In genomic region chr6:108184847-108185684, GRCm38 (mm10) we compare ENCODE assay signal across 8 mouse cellular contexts. TPM values are rescaled to one million over a fixed set of nuclear protein-coding genes. Genes with fewer than 3 reads are reported as not detected.
DNase-seq lines count a peak whose midpoint lies in the region; ATAC-seq lines count a peak whose summit lies in the region.

TSS of gene Sumf1 (minus strand) at chr6:108185582.

- peak; percentile 95 for ATAC-seq in erythroblast, adult 5-6 weeks (replicated peaks; ENCODE audit: low FRiP score, poor library complexity, severe bottlenecking)
- peak; percentile 97 for ATAC-seq in kidney, embryonic 15.5 days (replicated peaks; ENCODE audit: low FRiP score)
- ATAC-seq in monocyte, adult 5-6 weeks (replicated peaks; ENCODE audit: insufficient number of reproducible peaks, low FRiP score, low TSS enrichment, poor library complexity, severe bottlenecking) = peak; percentile 87

- 4% methylated on average over 49 of the region's 49 CpGs for WGBS in heart, embryonic 10.5 days
- WGBS in kidney, embryonic 15.5 days = 4% methylated on average over 48 of the region's 49 CpGs

- peaks cover 8% of the 10 kb centered on the region for H3K4me1 ChIP-seq in heart, embryonic 10.5 days
- H3K4me1 ChIP-seq in kidney, embryonic 15.5 days = peaks cover 12% of the 10 kb centered on the region

- peak within 1 kb of the TSS; percentile 94 for H3K4me3 ChIP-seq in heart, embryonic 10.5 days
- peak within 1 kb of the TSS; percentile 93 for H3K4me3 ChIP-seq in kidney, embryonic 15.5 days (replicated peaks)

- H3K27ac ChIP-seq in heart, embryonic 10.5 days = peak within 1 kb of the TSS; percentile 88
- no peak within 1 kb of the TSS for H3K27ac ChIP-seq in kidney, embryonic 15.5 days

- H3K9me3 ChIP-seq in heart, embryonic 10.5 days = no peaks in the 10 kb centered on the region
- no peaks in the 10 kb centered on the region for H3K9me3 ChIP-seq in kidney, embryonic 15.5 days (replicated peaks)

- H3K27me3 ChIP-seq in heart, embryonic 10.5 days (ENCODE audit: insufficient read depth, poor library complexity, severe bottlenecking) = 0 out of 2 replicates have a peak, but pooled peaks cover under 1% of the 10 kb centered on the region
- no peaks in the 10 kb centered on the region for H3K27me3 ChIP-seq in kidney, embryonic 15.5 days

- peak within 1 kb of the TSS; percentile 89 for H3K4me2 ChIP-seq in kidney, embryonic 15.5 days

- H3K36me3 ChIP-seq in heart, embryonic 10.5 days = no peaks in the 10 kb centered on the region
- H3K36me3 ChIP-seq in kidney, embryonic 15.5 days = no peaks in the 10 kb centered on the region

- DNase-seq in B cell, adult 2 months = peak; percentile 86 to 87
- peak; percentile 97 for DNase-seq in brain, adult 2 months (ENCODE audit: low read depth, low spot score)
- DNase-seq in heart, embryonic 10.5 days (ENCODE audit: low spot score) = peak; percentile 95
- peak; percentile 86 for DNase-seq in liver
- DNase-seq in spleen, postnatal 4 days (ENCODE audit: low spot score in 2 of 2) = peak; percentile 83 to 90

- peak within 1 kb of the TSS; percentile 64 for H3K9ac ChIP-seq in kidney, embryonic 15.5 days

RNA-seq across cellular contexts. Expression of gene Sumf1, which starts in this region (rescaled TPM):
- total RNA-seq in erythroblast, adult 5-6 weeks (2015; ENCODE audit: low replicate concordance) = 5.2 and 8.6 TPM in 2 replicates
- 5.3 TPM in 2 replicates for total RNA-seq in erythroblast, adult 5-6 weeks (2017; ENCODE audit: low replicate concordance)
- polyA plus RNA-seq in heart, embryonic 10.5 days (2016; fragmentation: Nextera tagmentation; extraction: Ambion mirVana) = 17.5 and 20.1 TPM in 2 replicates
- polyA plus RNA-seq in kidney, embryonic 15.5 days (2015; fragmentation: Nextera tagmentation; extraction: Ambion mirVana) = 25.3 and 26.0 TPM in 2 replicates
- 45.7 to 66.0 TPM (median 52.9 TPM) in 3 replicates for total RNA-seq in monocyte, adult 5-6 weeks (2017)
